Mouse (Mus musculus) cerebellum, adult 2 months (tissue): ENCODE data around the gene Ppp1r12a. TPM values are rescaled to one million over a fixed set of nuclear protein-coding genes. Genes with fewer than 3 reads are reported as not detected.

Experiments
- DNase-seq, 2 experiments: peaks; one replicate each; pipeline ENCODE4 v3.0.0; 2021
- H3K27ac ChIP-seq: fragments of 200-500 bp; 2 replicates; pipeline ENCODE4 v1.5.1; 2012; ENCODE audit warnings: low read length, control low read depth, inconsistent platforms; ENCODE audit not compliant: insufficient read depth
- H3K27me3 ChIP-seq: fragments of 200-500 bp; 2 replicates; pipeline ENCODE4 v1.6.1; 2012; ENCODE audit warnings: inconsistent platforms, mild to moderate bottlenecking, low read length, moderate library complexity; ENCODE audit not compliant: control insufficient read depth, insufficient read depth
- H3K4me1 ChIP-seq: fragments of 200-500 bp; 2 replicates; pipeline ENCODE4 v1.6.1; 2011; ENCODE audit warnings: low read length; ENCODE audit not compliant: control insufficient read depth, insufficient read depth
- H3K4me3 ChIP-seq: fragments of 200-500 bp; replicated peaks from 2 replicates; pipeline ENCODE3; 2011; ENCODE audit warnings: mild to moderate bottlenecking, low read depth, low read length, control low read depth; ENCODE audit not compliant: insufficient read depth
- CTCF ChIP-seq: fragments of 200-500 bp; IDR thresholded peaks from 2 replicates; pipeline ENCODE4 v1.5.1; 2011; ENCODE audit warnings: low read depth, mild to moderate bottlenecking, control low read depth, low read length, moderate library complexity, borderline replicate concordance; ENCODE audit not compliant: insufficient read depth
- POLR2A ChIP-seq: fragments of 200-500 bp; IDR thresholded peaks from 2 replicates; pipeline ENCODE4 v1.6.1; 2011; ENCODE audit warnings: low read length, control low read depth, borderline replicate concordance; ENCODE audit not compliant: insufficient read depth
- WGBS: fragments of 180-500 bp; shearing (Covaris S2); methylation state at CpG from one replicate; pipeline ENCODE4 v1.1.7; 2018; 5-methylcytosine and 5-hydroxymethylcytosine counted together
- polyA plus RNA-seq: library from polyadenylated mRNA; depleted of rRNA; stranded (reverse); fragments of >200 nt; gene quantifications from 2 replicates; pipeline ENCODE4 v1.2.3, GENCODE M21; 2012

Gene Ppp1r12a
- polyA plus RNA-seq, 1 experiment, result 60.6 TPM

DNA sequence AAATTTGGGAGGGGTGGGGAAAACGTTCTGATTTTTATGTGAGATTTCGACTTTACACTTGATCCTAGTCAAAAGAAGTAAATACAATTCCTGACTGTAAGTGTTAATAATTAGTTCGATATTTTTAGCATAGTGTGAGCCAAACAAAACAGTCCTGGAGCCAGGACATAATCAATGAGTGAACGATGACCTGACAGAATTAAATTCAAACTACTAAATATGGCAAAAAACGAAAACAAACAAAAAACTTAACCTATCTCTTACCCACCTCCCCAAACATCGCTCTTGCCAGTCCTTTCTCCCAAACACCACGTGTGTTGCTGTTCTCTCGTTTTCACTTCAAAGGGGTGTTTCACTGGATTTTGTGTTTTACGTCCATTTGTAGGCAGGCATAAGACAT is 15.0 kb upstream of the Ppp1r12a start:
- Histone ChIP-seq H3K27ac (no peak overlapping the region), H3K4me3 (no peak overlapping the region), H3K27me3 (no peaks in the 10 kb centered on the region), H3K4me1 (no peaks in the 10 kb centered on the region)
- no peak for DNase-seq
- TF ChIP-seq CTCF (no peak), POLR2A (no peak)
- WGBS, result 82% methylated on average over 9 of the region's 9 CpGs

DNA sequence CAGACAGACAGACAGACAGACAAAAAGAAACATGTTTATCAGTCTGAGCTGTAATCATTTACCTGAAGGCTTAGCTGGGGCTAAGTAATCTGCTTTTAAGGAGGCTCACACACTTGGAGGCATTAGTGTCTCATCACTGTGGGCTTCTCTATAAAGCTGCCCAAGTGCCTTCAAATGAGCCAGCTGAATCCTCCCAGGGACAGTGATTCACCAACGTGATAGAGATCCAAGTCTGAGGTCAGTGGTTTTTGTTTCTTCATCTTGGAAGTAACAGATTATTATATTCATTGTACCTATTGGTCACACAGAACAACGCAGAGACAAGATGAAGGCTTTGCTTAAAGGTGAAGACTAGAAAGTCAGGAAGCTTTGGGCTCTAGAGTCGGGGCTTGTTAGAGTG is 8.7 kb upstream of the Ppp1r12a start:
- 82% methylated on average over 3 of the region's 3 CpGs for WGBS
- TF ChIP-seq CTCF, result no peak
- TF ChIP-seq POLR2A, result no peak

GRCm38 (mm10) chr10:108155042-108155686 is 6.8 kb upstream of the Ppp1r12a start:
- no peak for DNase-seq
- Histone ChIP-seq H3K27ac (no peak overlapping the region), H3K4me3 (no peak overlapping the region), H3K4me1 (no peaks in the 10 kb centered on the region), H3K27me3 (no peaks in the 10 kb centered on the region)
- TF ChIP-seq POLR2A, result no peak
- TF ChIP-seq CTCF, result no peak
- 67% methylated on average over 21 of the region's 21 CpGs for WGBS

More for the DNA sequence above, 8.7 kb upstream of the Ppp1r12a start:
- H3K4me3 ChIP-seq, result no peak overlapping the region
- no peak for DNase-seq
- H3K27ac ChIP-seq, result no peak overlapping the region
- no peaks in the 10 kb centered on the region for H3K27me3 ChIP-seq
- H3K4me1 ChIP-seq, result no peaks in the 10 kb centered on the region

- DNase-seq, result no peak
- TF ChIP-seq CTCF (no peak), POLR2A (no peak)
- Histone ChIP-seq H3K4me3 (no peak overlapping the region), H3K27me3 (no peaks in the 10 kb centered on the region), H3K4me1 (no peaks in the 10 kb centered on the region), H3K27ac (no peak overlapping the region)
- WGBS, result 51% methylated on average over 7 of the region's 7 CpGs
Observed at GRCm38 (mm10) chr10:108155687-108156067, 6.3 kb upstream of the Ppp1r12a start.

- TF ChIP-seq POLR2A (no peak), CTCF (no peak)
- WGBS, result 94% methylated on average over 3 of the region's 3 CpGs
- Histone ChIP-seq H3K27ac (no peak overlapping the region), H3K4me3 (no peak overlapping the region), H3K4me1 (no peaks in the 10 kb centered on the region), H3K27me3 (no peaks in the 10 kb centered on the region)
- no peak for DNase-seq
Observed at GRCm38 (mm10) chr10:108156128-108156527, 5.9 kb upstream of the Ppp1r12a start.

DNA sequence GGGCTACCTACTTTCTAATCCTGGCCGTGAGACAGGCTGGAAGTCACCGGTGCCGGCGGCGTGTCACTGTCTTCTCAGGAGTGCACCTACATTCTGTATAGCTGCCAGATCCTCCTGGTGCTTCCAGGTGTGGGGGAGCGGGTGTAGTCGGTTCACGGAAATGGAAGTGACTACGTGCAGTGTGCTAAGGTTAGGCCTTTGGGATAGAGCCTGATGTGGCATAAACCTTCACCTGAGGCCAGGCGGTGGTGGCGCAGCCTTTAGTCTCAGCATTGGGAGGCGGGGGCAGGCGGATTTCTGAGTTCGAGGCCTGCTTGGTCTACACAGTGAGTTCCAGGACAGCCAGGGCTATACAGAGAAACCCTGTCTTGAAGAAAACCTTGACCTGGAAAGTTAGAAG is 3.0 kb upstream of the Ppp1r12a start:
- H3K27me3 ChIP-seq, result no peaks in the 10 kb centered on the region
- no peaks in the 10 kb centered on the region for H3K4me1 ChIP-seq
- no peak for TF ChIP-seq POLR2A
- no peak for TF ChIP-seq CTCF
- DNase-seq, result no peak
- H3K27ac ChIP-seq, result no peak overlapping the region
- 94% methylated on average over 14 of the region's 14 CpGs for WGBS
- H3K4me3 ChIP-seq, result no peak overlapping the region

- TF ChIP-seq POLR2A, result no peak
- no peak for TF ChIP-seq CTCF
Observed at GRCm38 (mm10) chr10:108162297-108163020, 466 bp downstream of the Ppp1r12a start.

GRCm38 (mm10) chr10:108163021-108163410 is 1.0 kb downstream of the Ppp1r12a start:
- peaks cover 4% of the 10 kb centered on the region; the same call in 1 of the 2 replicates for H3K4me1 ChIP-seq
- DNase-seq, result peak in 1 of 2 experiments; percentile 39
- TF ChIP-seq CTCF (no peak), POLR2A (no peak)
- H3K4me3 ChIP-seq, result peak overlapping the region; percentile 97
- WGBS, result under 1% methylated on average over 12 of the region's 12 CpGs
- H3K27me3 ChIP-seq, result no peaks in the 10 kb centered on the region
- peak overlapping the region; percentile 15; the same call in 1 of the 2 replicates for H3K27ac ChIP-seq

More at GRCm38 (mm10) chr10:108162297-108163020, 466 bp downstream of the Ppp1r12a start:
- H3K4me3 ChIP-seq, result peak overlapping the region; percentile 97
- H3K27ac ChIP-seq, result peak overlapping the region; percentile 92
- peak; percentile 48 to 77 for DNase-seq
- H3K4me1 ChIP-seq, result peaks cover 4% of the 10 kb centered on the region; the same call in 1 of the 2 replicates
- H3K27me3 ChIP-seq, result no peaks in the 10 kb centered on the region
- WGBS, result under 1% methylated on average over 71 of the region's 79 CpGs
